ENCODE assay signal across 29 mouse cellular contexts in genomic region chr14:61986203-61986602, GRCm38 (mm10).
DNase-seq lines count a peak whose midpoint lies in the region; ATAC-seq lines count a peak whose summit lies in the region.
"Had no signal": no experiment of that assay in that cellular context is flagged by ENCODE, and none has a peak within 500 bp of the region (broad histone marks: within the 10 kb centered on the region; RNA-seq: fewer than 3 reads in every experiment).

No protein-coding gene starts in this region.

- no peak overlapping the region for H3K4me3 ChIP-seq in forebrain, embryonic 14.5 days (ENCODE audit: low read depth, low read length)
- H3K4me3 ChIP-seq in forebrain, embryonic 12.5 days (replicated peaks): no peak overlapping the region
- H3K4me3 ChIP-seq in limb, embryonic 13.5 days: no peak overlapping the region
- H3K4me3 ChIP-seq in limb, embryonic 10.5 days: no peak overlapping the region
- H3K4me3 ChIP-seq in embryonic facial prominence, embryonic 15.5 days (replicated peaks): no peak overlapping the region
- H3K4me3 ChIP-seq: erythroblast, embryonic 14.5 days; forebrain, embryonic 13.5 days; heart, adult 2 months; heart, embryonic 10.5 days; heart, embryonic 13.5 days; hindbrain, embryonic 15.5 days had no signal

- H3K9ac ChIP-seq in forebrain, embryonic 14.5 days (ENCODE audit: low read length): no peak overlapping the region
- H3K9ac ChIP-seq in forebrain, embryonic 12.5 days: no peak overlapping the region
- H3K9ac ChIP-seq in limb, embryonic 13.5 days: no peak overlapping the region
- no peak overlapping the region for H3K9ac ChIP-seq in embryonic facial prominence, embryonic 15.5 days
- H3K9ac ChIP-seq: forebrain, embryonic 13.5 days; heart, embryonic 13.5 days; hindbrain, embryonic 15.5 days had no signal

- no peaks in the 10 kb centered on the region for H3K27me3 ChIP-seq in forebrain, embryonic 14.5 days (replicated peaks; ENCODE audit: control insufficient read depth, insufficient read depth, low read length)
- H3K27me3 ChIP-seq in forebrain, embryonic 12.5 days: no peaks in the 10 kb centered on the region
- H3K27me3 ChIP-seq in limb, embryonic 13.5 days: no peaks in the 10 kb centered on the region
- no peaks in the 10 kb centered on the region for H3K27me3 ChIP-seq in limb, embryonic 10.5 days (ENCODE audit: low read depth, poor library complexity, severe bottlenecking)
- H3K27me3 ChIP-seq in embryonic facial prominence, embryonic 15.5 days: no peaks in the 10 kb centered on the region
- H3K27me3 ChIP-seq: CH12.LX; forebrain, embryonic 13.5 days; heart, embryonic 13.5 days; hindbrain, embryonic 15.5 days; Patski had no signal

- no peak overlapping the region for H3K4me2 ChIP-seq in forebrain, embryonic 14.5 days (ENCODE audit: low read length)
- no peak overlapping the region for H3K4me2 ChIP-seq in forebrain, embryonic 12.5 days
- no peak overlapping the region for H3K4me2 ChIP-seq in limb, embryonic 13.5 days (replicated peaks)
- H3K4me2 ChIP-seq in embryonic facial prominence, embryonic 15.5 days (replicated peaks): no peak overlapping the region
- H3K4me2 ChIP-seq: forebrain, embryonic 13.5 days; heart, embryonic 13.5 days; hindbrain, embryonic 15.5 days had no signal

- 0 out of 2 replicates have a peak, but pooled peaks cover 3% of the 10 kb centered on the region for H3K9me3 ChIP-seq in forebrain, embryonic 14.5 days (replicated peaks; ENCODE audit: control insufficient read depth, low read length)
- 0 out of 2 replicates have a peak, but pooled peaks cover 4% of the 10 kb centered on the region for H3K9me3 ChIP-seq in forebrain, embryonic 12.5 days
- peaks cover 3% of the 10 kb centered on the region for H3K9me3 ChIP-seq in limb, embryonic 13.5 days
- no peaks in the 10 kb centered on the region for H3K9me3 ChIP-seq in limb, embryonic 10.5 days (replicated peaks)
- H3K9me3 ChIP-seq in embryonic facial prominence, embryonic 15.5 days (replicated peaks): no peaks in the 10 kb centered on the region
- H3K9me3 ChIP-seq: G1E; hindbrain, embryonic 15.5 days had no signal

- WGBS in forebrain, embryonic 14.5 days: 68% methylated on average over 13 of the region's 13 CpGs
- 82% methylated on average over 13 of the region's 13 CpGs for WGBS in forebrain, embryonic 12.5 days
- 56% methylated on average over 13 of the region's 13 CpGs for WGBS in limb, embryonic 13.5 days
- WGBS in limb, embryonic 10.5 days: 69% methylated on average over 13 of the region's 13 CpGs
- WGBS in embryonic facial prominence, embryonic 15.5 days: 69% methylated on average over 13 of the region's 13 CpGs

- peak; percentile 67 for DNase-seq in forebrain, embryonic 14.5 days (ENCODE audit: low spot score)
- no peak for DNase-seq in limb, embryonic 10.5 days (ENCODE audit: low spot score)
- no peak for DNase-seq in thymus, postnatal 4 days
- DNase-seq in testis, postnatal 14 days (ENCODE audit: low spot score): no peak
- DNase-seq: adrenal gland, postnatal 10 days; adrenal gland, postnatal 36 days; B cell, adult 2 months; cerebellum, adult 11 months; cerebellum, adult 8-10 months; cerebellum, postnatal 10 days; cerebellum, postnatal 36 days; embryo, embryonic 11 days; gastrocnemius, postnatal 10 days; gastrocnemius, postnatal 36 days; heart, adult 2 months; heart, postnatal 14 days; heart, postnatal 4 days had no signal

- no peaks in the 10 kb centered on the region for H3K36me3 ChIP-seq in forebrain, embryonic 14.5 days (ENCODE audit: control insufficient read depth, insufficient read depth, low read length)
- H3K36me3 ChIP-seq in forebrain, embryonic 12.5 days (replicated peaks): no peaks in the 10 kb centered on the region
- no peaks in the 10 kb centered on the region for H3K36me3 ChIP-seq in limb, embryonic 13.5 days
- H3K36me3 ChIP-seq in limb, embryonic 10.5 days: no peaks in the 10 kb centered on the region
- no peaks in the 10 kb centered on the region for H3K36me3 ChIP-seq in embryonic facial prominence, embryonic 15.5 days
- H3K36me3 ChIP-seq: G1E; heart, embryonic 10.5 days; heart, embryonic 13.5 days; hindbrain, embryonic 15.5 days had no signal

- no peak overlapping the region for H3K27ac ChIP-seq in forebrain, embryonic 14.5 days (ENCODE audit: low read depth, low read length)
- no peak overlapping the region for H3K27ac ChIP-seq in forebrain, embryonic 12.5 days
- no peak overlapping the region for H3K27ac ChIP-seq in limb, embryonic 13.5 days
- H3K27ac ChIP-seq in limb, embryonic 10.5 days: no peak overlapping the region
- H3K27ac ChIP-seq in embryonic facial prominence, embryonic 15.5 days (replicated peaks): no peak overlapping the region
- H3K27ac ChIP-seq: forebrain, embryonic 13.5 days; heart, adult 2 months; heart, embryonic 10.5 days; heart, embryonic 13.5 days; hindbrain, embryonic 15.5 days had no signal

- no peaks in the 10 kb centered on the region; the same call in 1 of the 2 replicates for H3K4me1 ChIP-seq in forebrain, embryonic 14.5 days (ENCODE audit: control insufficient read depth, insufficient read depth, low read length)
- H3K4me1 ChIP-seq in forebrain, embryonic 12.5 days: no peaks in the 10 kb centered on the region
- peaks cover 12% of the 10 kb centered on the region for H3K4me1 ChIP-seq in limb, embryonic 13.5 days
- H3K4me1 ChIP-seq in limb, embryonic 10.5 days: peaks cover 14% of the 10 kb centered on the region
- H3K4me1 ChIP-seq in embryonic facial prominence, embryonic 15.5 days: no peaks in the 10 kb centered on the region
- H3K4me1 ChIP-seq: heart, embryonic 10.5 days; heart, embryonic 13.5 days; hindbrain, embryonic 15.5 days had no signal

- peak; percentile 29; the same call in 1 of the 2 replicates for ATAC-seq in forebrain, embryonic 14.5 days
- no peak for ATAC-seq in forebrain, embryonic 12.5 days (ENCODE audit: low FRiP score)
- ATAC-seq in limb, embryonic 13.5 days (ENCODE audit: low FRiP score, low read depth): peak; percentile 61
- ATAC-seq in embryonic facial prominence, embryonic 15.5 days (ENCODE audit: insufficient number of reproducible peaks, low FRiP score, low TSS enrichment, low read depth): peak; percentile 29; the same call in 1 of the 2 replicates
- ATAC-seq: forebrain, embryonic 13.5 days; intestine, postnatal 0 days; Patski had no signal
